Mouse (Mus musculus) megakaryocyte, embryonic 14.5 days (primary cell): ENCODE results near the gene Tst.

Experiments
- FLI1 ChIP-seq: IDR thresholded peaks from 2 replicates; pipeline ENCODE4 v1.6.1; 2012; ENCODE audit warnings: low read length, inconsistent platforms, mixed read lengths
- GATA1 ChIP-seq: IDR thresholded peaks from 3 replicates; pipeline ENCODE4 v1.6.1; 2012; ENCODE audit warnings: mixed read lengths, low read length, inconsistent platforms, borderline replicate concordance

DNA sequence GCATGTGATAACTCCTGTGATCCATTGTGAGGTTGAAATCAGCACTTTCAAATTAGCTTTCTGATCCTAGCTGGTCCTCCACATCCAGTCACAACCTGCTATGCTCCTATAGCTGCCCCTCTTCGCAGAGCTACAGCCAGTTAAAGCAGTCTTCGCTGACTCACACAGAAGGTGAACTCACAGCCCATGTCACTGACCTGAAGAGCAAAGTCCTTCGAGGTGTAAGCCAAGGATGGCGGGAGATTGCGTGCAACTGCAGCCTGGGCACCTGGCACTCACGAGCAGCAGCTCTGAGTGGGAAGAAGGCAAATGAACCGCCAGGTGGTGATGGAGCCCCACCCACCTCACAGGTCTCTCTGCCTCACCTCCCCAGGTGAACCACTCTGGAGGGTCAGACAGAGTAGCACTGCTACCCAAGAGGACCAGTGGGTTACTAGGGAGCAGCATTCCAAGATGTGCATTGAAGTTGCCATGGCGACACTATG lies 10.2 kb downstream of the Tst start, which contains the start of gene Tex33:
- TF ChIP-seq GATA1 (no peak), FLI1 (no peak)
